Mouse (Mus musculus) cerebellum, adult 2 months (tissue): ENCODE measurements around the gene Rbks.

Source experiments
- CTCF ChIP-seq: fragments of 200-500 bp; IDR thresholded peaks from 2 replicates; pipeline ENCODE4 v1.5.1; 2011; ENCODE audit warnings: low read depth, mild to moderate bottlenecking, control low read depth, low read length, moderate library complexity, borderline replicate concordance; ENCODE audit not compliant: insufficient read depth
- POLR2A ChIP-seq: fragments of 200-500 bp; IDR thresholded peaks from 2 replicates; pipeline ENCODE4 v1.6.1; 2011; ENCODE audit warnings: low read length, control low read depth, borderline replicate concordance; ENCODE audit not compliant: insufficient read depth

DNA sequence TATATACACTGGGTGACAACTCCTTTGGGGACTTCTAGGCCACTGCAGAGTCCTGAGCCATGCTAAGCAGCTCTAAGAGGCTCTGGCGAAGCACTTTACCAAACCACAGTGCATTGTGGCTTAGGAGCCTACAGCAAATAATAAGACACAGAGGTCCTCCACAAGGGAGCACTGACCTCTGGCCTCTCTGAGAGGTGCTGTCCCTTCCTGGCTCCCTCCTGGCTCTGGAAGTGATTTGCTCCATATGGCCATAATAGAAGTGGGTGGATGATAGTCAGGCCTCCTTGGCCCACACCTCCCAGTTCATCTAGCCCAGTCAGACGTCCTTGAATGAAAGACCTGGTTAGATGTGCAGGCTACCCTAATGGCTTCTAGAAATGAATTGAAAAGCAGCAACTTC lies 109.4 kb downstream of the Rbks start:
- TF ChIP-seq CTCF (no peak), POLR2A (no peak)
